Mouse (Mus musculus) hindbrain, embryonic 13.5 days (tissue): ENCODE results near the gene Mkrn2. TPM values are rescaled to one million over a fixed set of nuclear protein-coding genes. Genes with fewer than 3 reads are reported as not detected.
A peak's percentile ranks its signal among the peaks of the same experiment; 100 is the strongest.

Experiments used
- ATAC-seq: fragments of 200-750 bp; cut with Nextera tagmentation; 2 replicates; pipeline ENCODE4 v1.8.0; 2017; ENCODE audit warnings: moderate TSS enrichment; ENCODE audit not compliant: low FRiP score
- H3K27ac ChIP-seq: fragments of 300-500 bp; sonication (generic); 2 replicates; pipeline ENCODE4 v1.5.1; 2015; ENCODE audit warnings: inconsistent platforms, mild to moderate bottlenecking, moderate library complexity
- H3K27me3 ChIP-seq: fragments of 300-500 bp; sonication (generic); 2 replicates; pipeline ENCODE4 v1.6.1; 2015; ENCODE audit warnings: mild to moderate bottlenecking, inconsistent platforms
- H3K36me3 ChIP-seq: fragments of 300-500 bp; sonication (generic); 2 replicates; pipeline ENCODE4 v1.6.1; 2015; ENCODE audit warnings: mild to moderate bottlenecking, inconsistent platforms
- H3K4me1 ChIP-seq: fragments of 300-500 bp; sonication (generic); replicated peaks from 2 replicates; pipeline ENCODE4 v1.6.1; 2015; ENCODE audit warnings: inconsistent platforms
- H3K4me2 ChIP-seq: fragments of 300-500 bp; sonication (generic); 2 replicates; pipeline ENCODE4 v1.6.1; 2015; ENCODE audit warnings: inconsistent platforms, mild to moderate bottlenecking, moderate library complexity
- H3K4me3 ChIP-seq: fragments of 300-500 bp; sonication (generic); 2 replicates; pipeline ENCODE4 v1.5.1; 2015; ENCODE audit warnings: mild to moderate bottlenecking, inconsistent platforms
- H3K9ac ChIP-seq: fragments of 300-500 bp; sonication (generic); 2 replicates; pipeline ENCODE4 v1.6.1; 2015; ENCODE audit warnings: mild to moderate bottlenecking, inconsistent platforms
- H3K9me3 ChIP-seq: fragments of 300-500 bp; sonication (generic); 2 replicates; pipeline ENCODE4 v1.6.1; 2016; ENCODE audit warnings: inconsistent platforms
- whole genome bisulfite sequencing: fragments of 180-500 bp; shearing (Covaris S2); methylation state at CpG from one replicate; pipeline ENCODE4 v1.1.7; 2015; 5-methylcytosine and 5-hydroxymethylcytosine counted together
- polyA plus RNA-seq: library from polyadenylated mRNA; unstranded; fragments of >200 nt; fragmentation: Nextera tagmentation; extraction: Ambion mirVana; gene quantifications from 2 replicates; pipeline ENCODE4 v1.2.1, GENCODE M21; 2015

Gene Mkrn2
- polyA plus RNA-seq, result 30.2 and 36.7 TPM in 2 replicates

GRCm38 (mm10) chr6:115601715-115602523 lies at the start of gene Mkrn2:
TSS of gene Mkrn2 (plus strand) at chr6:115601902.
- Histone ChIP-seq H3K4me1 (peaks cover 18% of the 10 kb centered on the region), H3K9me3 (no peaks in the 10 kb centered on the region), H3K27ac (peak within 1 kb of the TSS; percentile 87), H3K36me3 (peaks cover 17% of the 10 kb centered on the region; the same call in 1 of the 2 replicates), H3K4me2 (peak within 1 kb of the TSS; percentile 74), H3K4me3 (peak within 1 kb of the TSS; percentile 83), H3K27me3 (no peaks in the 10 kb centered on the region), H3K9ac (peak within 1 kb of the TSS; percentile 88)
- peak; percentile 94 for ATAC-seq
- WGBS, result under 1% methylated on average over 59 of the region's 61 CpGs

- ATAC-seq, result no peak
- Histone ChIP-seq H3K27ac (no peak overlapping the region), H3K27me3 (no peaks in the 10 kb centered on the region), H3K4me3 (no peak overlapping the region), H3K4me2 (no peak overlapping the region), H3K9ac (no peak overlapping the region), H3K9me3 (0 out of 2 replicates have a peak, but pooled peaks cover 3% of the 10 kb centered on the region), H3K36me3 (peaks cover 84% of the 10 kb centered on the region), H3K4me1 (no peaks in the 10 kb centered on the region)
- 87% methylated on average over 5 of the region's 5 CpGs for WGBS
These were observed 46.2 kb upstream of the Mkrn2 start for GRCm38 (mm10) chr6:115555485-115555884.

- 0 out of 2 replicates have a peak, but pooled peaks cover 3% of the 10 kb centered on the region for H3K9me3 ChIP-seq
- no peak for ATAC-seq
- no peak overlapping the region for H3K9ac ChIP-seq
- H3K27me3 ChIP-seq, result no peaks in the 10 kb centered on the region
- WGBS, result 94% methylated on average over 2 of the region's 2 CpGs
- H3K4me2 ChIP-seq, result no peak overlapping the region
- no peak overlapping the region for H3K4me3 ChIP-seq
- H3K36me3 ChIP-seq, result peaks cover 88% of the 10 kb centered on the region
- H3K27ac ChIP-seq, result no peak overlapping the region
- no peaks in the 10 kb centered on the region for H3K4me1 ChIP-seq
These were observed 43.5 kb upstream of the Mkrn2 start for GRCm38 (mm10) chr6:115558176-115558575.

- Histone ChIP-seq H3K9me3 (0 out of 2 replicates have a peak, but pooled peaks cover 3% of the 10 kb centered on the region), H3K27ac (no peak overlapping the region), H3K36me3 (peaks cover 83% of the 10 kb centered on the region), H3K27me3 (no peaks in the 10 kb centered on the region), H3K9ac (no peak overlapping the region), H3K4me3 (no peak overlapping the region), H3K4me2 (no peak overlapping the region), H3K4me1 (no peaks in the 10 kb centered on the region)
- no peak for ATAC-seq
- 77% methylated on average over 21 of the region's 21 CpGs for WGBS
These were observed 41.8 kb upstream of the Mkrn2 start for GRCm38 (mm10) chr6:115559651-115560632.

GRCm38 (mm10) chr6:115565479-115566045 lies 36.1 kb upstream of the Mkrn2 start:
- H3K4me1 ChIP-seq, result no peaks in the 10 kb centered on the region
- no peak overlapping the region for H3K4me2 ChIP-seq
- peaks cover 90% of the 10 kb centered on the region for H3K36me3 ChIP-seq
- WGBS, result 94% methylated on average over 6 of the region's 6 CpGs
- no peak overlapping the region for H3K27ac ChIP-seq
- H3K27me3 ChIP-seq, result no peaks in the 10 kb centered on the region
- no peaks in the 10 kb centered on the region for H3K9me3 ChIP-seq
- H3K9ac ChIP-seq, result no peak overlapping the region
- no peak for ATAC-seq
- H3K4me3 ChIP-seq, result no peak overlapping the region

- ATAC-seq, result no peak
- Histone ChIP-seq H3K9me3 (no peaks in the 10 kb centered on the region), H3K4me1 (no peaks in the 10 kb centered on the region), H3K27me3 (no peaks in the 10 kb centered on the region), H3K27ac (no peak overlapping the region), H3K9ac (no peak overlapping the region), H3K4me3 (no peak overlapping the region), H3K36me3 (peaks cover 98% of the 10 kb centered on the region), H3K4me2 (no peak overlapping the region)
- WGBS, result 93% methylated on average over 7 of the region's 7 CpGs
These were observed 27.5 kb upstream of the Mkrn2 start for GRCm38 (mm10) chr6:115574171-115574570.

- Histone ChIP-seq H3K9me3 (no peaks in the 10 kb centered on the region), H3K9ac (no peak overlapping the region), H3K27me3 (no peaks in the 10 kb centered on the region), H3K27ac (no peak overlapping the region), H3K4me2 (no peak overlapping the region), H3K36me3 (peaks cover 91% of the 10 kb centered on the region), H3K4me1 (no peaks in the 10 kb centered on the region), H3K4me3 (no peak overlapping the region)
- 88% methylated on average over 5 of the region's 5 CpGs for WGBS
- no peak for ATAC-seq
These were observed 24.3 kb upstream of the Mkrn2 start for GRCm38 (mm10) chr6:115577407-115577806.

GRCm38 (mm10) chr6:115577941-115578340 lies 23.8 kb upstream of the Mkrn2 start:
- H3K36me3 ChIP-seq, result peaks cover 86% of the 10 kb centered on the region
- no peak overlapping the region for H3K4me3 ChIP-seq
- no peak overlapping the region for H3K9ac ChIP-seq
- no peak for ATAC-seq
- H3K9me3 ChIP-seq, result no peaks in the 10 kb centered on the region
- no peak overlapping the region for H3K27ac ChIP-seq
- H3K4me1 ChIP-seq, result no peaks in the 10 kb centered on the region
- H3K27me3 ChIP-seq, result no peaks in the 10 kb centered on the region
- 93% methylated on average over 9 of the region's 9 CpGs for WGBS
- no peak overlapping the region for H3K4me2 ChIP-seq

GRCm38 (mm10) chr6:115580810-115581209 lies 20.9 kb upstream of the Mkrn2 start:
- no peak overlapping the region for H3K9ac ChIP-seq
- H3K4me3 ChIP-seq, result no peak overlapping the region
- WGBS, result 84% methylated on average over 3 of the region's 3 CpGs
- no peaks in the 10 kb centered on the region for H3K4me1 ChIP-seq
- no peak for ATAC-seq
- H3K4me2 ChIP-seq, result no peak overlapping the region
- no peaks in the 10 kb centered on the region for H3K27me3 ChIP-seq
- no peaks in the 10 kb centered on the region for H3K9me3 ChIP-seq
- H3K36me3 ChIP-seq, result peaks cover 58% of the 10 kb centered on the region
- H3K27ac ChIP-seq, result no peak overlapping the region

- WGBS, result 85% methylated on average over 10 of the region's 10 CpGs
These were observed 19.2 kb upstream of the Mkrn2 start for GRCm38 (mm10) chr6:115582328-115583115.

GRCm38 (mm10) chr6:115583430-115584125 lies 18.1 kb upstream of the Mkrn2 start:
- no peaks in the 10 kb centered on the region for H3K9me3 ChIP-seq
- no peak overlapping the region for H3K9ac ChIP-seq
- WGBS, result 88% methylated on average over 6 of the region's 6 CpGs
- H3K27ac ChIP-seq, result no peak overlapping the region
- H3K4me3 ChIP-seq, result no peak overlapping the region
- H3K4me2 ChIP-seq, result no peak overlapping the region
- no peak for ATAC-seq
- H3K4me1 ChIP-seq, result no peaks in the 10 kb centered on the region
- H3K36me3 ChIP-seq, result peaks cover 30% of the 10 kb centered on the region
- no peaks in the 10 kb centered on the region for H3K27me3 ChIP-seq

More at GRCm38 (mm10) chr6:115582328-115583115, 19.2 kb upstream of the Mkrn2 start:
- no peaks in the 10 kb centered on the region for H3K27me3 ChIP-seq
- peaks cover 41% of the 10 kb centered on the region for H3K36me3 ChIP-seq
- H3K4me1 ChIP-seq, result no peaks in the 10 kb centered on the region
- H3K4me3 ChIP-seq, result no peak overlapping the region
- H3K4me2 ChIP-seq, result no peak overlapping the region
- H3K9ac ChIP-seq, result no peak overlapping the region
- no peak for ATAC-seq
- no peak overlapping the region for H3K27ac ChIP-seq
- H3K9me3 ChIP-seq, result no peaks in the 10 kb centered on the region
